Mouse (Mus musculus): ENCODE results near the gene Ank3. TPM values are rescaled to one million over a fixed set of nuclear protein-coding genes. Genes with fewer than 3 reads are reported as not detected.

Gene Ank3
- total RNA-seq, 2 experiments from 2014 or later: 483 to 533 TPM

GRCm38 (mm10) chr10:69467182-69467581, 68.6 kb downstream of the Ank3 start:
- no peak for DNase-seq (ENCODE audit: low spot score in 2 of 2)

DNA sequence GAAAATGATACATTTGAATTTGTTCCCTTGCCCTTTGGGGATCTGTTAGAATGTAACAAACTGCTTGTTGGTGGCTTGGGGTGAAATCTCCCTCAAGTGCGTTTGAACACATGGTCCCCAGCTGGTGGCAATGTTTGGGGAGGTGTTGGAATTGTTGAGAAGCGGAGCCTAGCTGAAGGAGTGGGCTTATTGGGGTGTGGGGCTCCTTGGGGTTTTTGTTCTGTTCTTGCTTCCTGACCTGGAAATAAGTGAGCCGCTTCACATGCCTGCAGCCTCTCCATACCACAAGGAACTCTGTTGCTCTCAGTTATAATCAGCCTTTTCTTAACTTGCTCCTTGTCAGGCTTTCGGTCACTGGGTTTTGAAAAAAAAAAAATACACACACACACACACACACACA, 73.3 kb downstream of the Ank3 start:
- no peak for DNase-seq (ENCODE audit: low spot score in 2 of 2)

DNA sequence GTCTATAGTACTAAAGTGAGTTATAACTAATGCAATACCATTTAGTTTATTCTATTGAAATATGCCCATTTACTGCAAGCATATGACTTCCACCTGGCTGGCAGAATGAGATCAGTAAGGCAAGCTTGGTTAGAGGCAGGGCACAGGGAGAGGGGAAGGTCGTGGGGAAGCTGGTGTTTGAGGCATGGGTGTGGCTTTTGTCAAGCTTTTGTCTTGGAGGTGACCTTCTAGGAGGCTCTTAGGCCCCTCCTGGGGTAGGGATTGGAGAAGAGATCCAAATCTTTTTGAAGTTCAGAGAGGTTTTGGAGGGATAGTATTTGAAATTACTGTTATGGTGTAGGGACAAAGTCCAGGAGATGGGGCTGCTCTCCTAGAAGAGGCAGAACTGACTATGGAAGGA, 78.3 kb downstream of the Ank3 start:
- no peak for DNase-seq (ENCODE audit: low spot score in 2 of 2)

DNA sequence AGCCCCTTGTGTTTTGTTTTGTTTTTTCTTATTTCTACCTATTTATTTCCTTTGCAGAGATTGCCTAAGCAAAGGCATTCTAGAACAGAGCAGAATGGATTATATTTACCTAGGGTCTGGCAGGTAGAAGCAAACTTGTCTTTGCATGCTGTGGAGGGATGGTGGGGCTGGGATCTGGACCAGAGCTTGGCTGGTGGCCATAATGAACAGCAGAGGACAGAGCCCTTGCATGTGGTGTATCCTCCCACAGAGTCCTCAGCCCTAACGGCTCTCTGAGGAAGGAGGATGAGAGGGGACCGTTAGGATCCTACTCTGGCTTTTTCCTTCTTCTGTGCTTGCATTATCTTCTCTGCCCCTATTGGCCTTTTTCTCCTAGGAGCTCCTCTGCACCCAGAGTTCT, 79.1 kb downstream of the Ank3 start:
- DNase-seq (ENCODE audit: low spot score in 2 of 2): no peak

DNA sequence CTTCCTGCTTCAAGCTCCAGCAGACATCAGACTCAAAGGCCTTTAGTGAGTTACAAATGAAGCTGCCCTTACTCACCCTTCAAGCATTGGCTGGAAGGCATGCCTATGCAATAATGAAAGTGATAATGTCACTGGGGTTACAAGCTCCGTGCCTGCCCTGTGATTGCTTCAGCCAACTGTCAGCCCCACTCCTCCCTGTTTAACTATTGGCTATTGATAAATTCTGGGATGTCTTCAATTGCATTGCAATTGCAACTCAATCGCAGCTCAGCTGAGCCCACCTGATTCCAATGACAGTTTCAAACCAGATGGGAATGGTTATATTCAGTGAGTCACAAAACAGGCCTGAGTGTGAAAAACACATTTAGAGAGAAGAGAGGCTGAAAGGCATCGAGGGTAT, 80.3 kb downstream of the Ank3 start:
- no peak for DNase-seq (ENCODE audit: low spot score in 2 of 2)

DNA sequence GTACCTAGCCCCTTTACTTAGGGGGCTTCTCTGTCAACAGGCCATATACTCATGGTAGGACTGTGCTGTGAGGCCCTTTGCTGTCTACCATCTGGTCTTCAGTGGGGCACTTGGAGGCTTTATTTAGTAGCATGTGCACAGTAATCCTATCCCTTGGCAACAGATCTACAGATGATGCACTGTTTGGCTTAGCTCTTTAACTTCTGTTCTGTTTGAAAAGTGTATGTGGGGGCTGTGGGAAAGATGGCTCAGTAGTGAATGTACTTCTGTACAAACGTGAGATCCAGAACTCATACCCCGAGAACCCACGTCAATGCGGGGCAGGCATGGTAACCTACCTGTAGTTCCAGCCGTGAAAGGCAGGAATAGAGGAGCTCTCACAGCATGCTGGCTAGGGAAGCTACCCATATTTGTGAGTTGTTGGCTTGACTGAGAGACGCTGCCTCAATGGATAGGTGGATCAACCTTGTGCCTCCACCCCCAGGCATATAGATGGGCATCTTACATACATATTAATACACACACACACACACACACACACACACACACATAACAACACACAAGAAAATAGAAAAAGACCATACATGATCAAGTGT, 86.7 kb downstream of the Ank3 start:
- DNase-seq (ENCODE audit: low spot score in 2 of 2): peak in 1 of 2 experiments; percentile 76

DNA sequence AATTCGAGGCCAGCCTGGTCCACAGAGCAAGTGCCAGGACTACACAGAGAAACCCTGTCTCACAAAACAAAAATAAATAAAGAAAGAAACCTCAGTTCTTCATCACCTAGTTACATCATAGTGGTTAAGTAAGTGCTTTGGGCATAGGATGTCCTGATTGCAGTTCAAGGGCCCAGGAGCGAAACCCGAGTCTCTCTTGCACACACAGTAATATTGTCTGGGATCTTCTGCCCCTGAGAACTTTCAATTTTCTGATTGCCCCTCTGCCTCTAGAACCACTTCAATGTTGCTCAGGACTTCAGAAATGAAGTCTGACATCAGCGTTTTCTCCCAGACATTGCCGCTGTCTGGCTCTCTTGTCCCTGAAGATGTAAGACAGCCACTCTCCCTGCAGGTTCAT, 91.6 kb downstream of the Ank3 start:
- DNase-seq (ENCODE audit: low spot score in 2 of 2): no peak

DNA sequence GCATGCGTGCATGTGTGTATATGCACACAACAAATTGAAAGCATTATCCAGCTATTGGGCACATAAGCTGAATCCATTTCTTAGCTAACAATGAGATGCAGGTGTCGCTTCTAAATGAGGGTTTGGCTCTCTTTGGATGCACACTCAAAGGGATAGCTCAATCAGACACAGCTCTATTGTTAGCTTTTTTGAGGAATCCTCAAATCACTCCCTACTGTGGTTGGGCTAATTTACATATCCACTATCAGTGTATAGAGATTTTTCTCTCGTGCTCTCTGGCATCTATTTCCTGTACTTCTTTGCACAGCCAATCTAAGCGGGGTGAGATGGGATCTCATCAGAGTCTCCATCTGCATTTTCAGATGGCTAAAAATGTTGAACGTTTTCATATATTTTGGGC, 93.4 kb downstream of the Ank3 start:
- no peak for DNase-seq (ENCODE audit: low spot score in 2 of 2)

DNA sequence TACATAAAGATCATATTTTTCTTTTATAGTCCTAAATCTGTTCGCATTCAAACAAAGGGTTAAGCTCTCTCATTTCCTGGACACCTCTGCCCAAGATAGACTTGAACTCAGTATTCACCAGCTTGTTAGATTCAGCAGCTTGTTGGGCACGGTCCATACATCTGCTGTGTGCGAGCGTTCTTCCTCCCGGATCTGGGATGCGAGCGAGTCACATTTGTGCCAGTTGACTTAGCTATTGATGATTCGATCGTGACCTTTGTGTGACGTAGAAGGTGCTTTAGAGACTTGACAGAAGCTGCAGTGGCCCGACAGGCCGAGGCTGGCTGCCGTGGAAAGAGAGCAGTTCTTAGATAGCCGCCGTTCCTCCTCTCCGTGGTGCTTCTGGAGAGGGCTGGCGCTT, 98.8 kb downstream of the Ank3 start:
- DNase-seq (ENCODE audit: low spot score in 2 of 2): peak; percentile 44 to 52

DNA sequence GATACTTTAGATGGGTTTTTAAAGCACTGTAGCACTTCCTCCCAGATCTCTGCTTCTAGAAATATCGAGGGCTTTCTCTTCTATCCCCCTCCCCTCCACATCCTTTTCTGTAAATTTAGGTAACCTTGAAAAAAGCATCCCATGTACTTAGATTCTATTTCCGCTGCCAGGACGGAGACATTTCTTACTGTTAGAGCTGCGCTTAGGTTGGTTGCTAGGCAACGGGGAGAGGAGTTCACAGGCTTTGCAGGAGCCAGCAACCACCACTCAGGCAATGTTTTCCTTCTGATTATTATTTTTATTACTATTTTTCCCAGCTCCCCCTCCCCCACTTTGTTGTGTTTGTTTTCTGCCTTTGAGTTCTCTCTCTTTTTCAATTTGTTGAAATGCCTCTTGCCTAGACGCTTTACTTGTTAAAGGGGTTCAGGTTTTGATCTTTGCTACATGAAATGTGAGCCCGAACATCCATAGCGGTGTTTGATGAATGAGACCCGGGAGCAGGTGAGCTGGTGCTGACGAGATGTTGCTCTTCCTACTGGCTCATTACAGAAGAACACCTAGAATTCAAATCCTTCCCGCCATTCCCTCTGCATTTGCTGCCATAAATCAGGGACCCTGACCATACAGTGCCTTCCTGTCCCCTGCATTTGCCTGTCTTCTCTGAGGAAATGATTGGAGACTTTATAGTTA, 101.7 kb downstream of the Ank3 start:
- peak in 1 of 2 experiments; percentile 68 for DNase-seq (ENCODE audit: low spot score in 2 of 2)

- no peak for DNase-seq (ENCODE audit: low spot score in 2 of 2)
Observed at GRCm38 (mm10) chr10:69503791-69504190, 105.2 kb downstream of the Ank3 start.

DNA sequence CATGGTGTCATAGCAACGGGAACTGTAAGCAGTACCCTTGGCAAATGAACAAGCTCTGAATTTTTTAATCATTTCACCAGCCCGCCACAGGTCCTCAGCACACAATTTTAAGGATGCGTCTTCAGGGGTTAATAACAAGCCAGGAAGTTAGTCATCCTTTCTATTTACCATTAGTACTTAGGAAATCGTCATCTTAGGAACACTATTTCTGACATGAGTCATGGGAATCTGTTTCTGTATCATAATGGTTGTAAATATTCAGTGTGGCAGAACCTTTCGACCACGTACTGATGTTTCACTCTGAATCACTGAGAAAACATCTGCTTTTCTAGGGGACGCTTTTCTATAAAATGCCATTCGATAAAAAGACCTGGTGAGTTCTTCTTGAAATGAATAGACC, 109.1 kb downstream of the Ank3 start:
- no peak for DNase-seq (ENCODE audit: low spot score in 2 of 2)

GRCm38 (mm10) chr10:69510392-69510791, 111.8 kb downstream of the Ank3 start:
- no peak for DNase-seq (ENCODE audit: low spot score in 2 of 2)

DNA sequence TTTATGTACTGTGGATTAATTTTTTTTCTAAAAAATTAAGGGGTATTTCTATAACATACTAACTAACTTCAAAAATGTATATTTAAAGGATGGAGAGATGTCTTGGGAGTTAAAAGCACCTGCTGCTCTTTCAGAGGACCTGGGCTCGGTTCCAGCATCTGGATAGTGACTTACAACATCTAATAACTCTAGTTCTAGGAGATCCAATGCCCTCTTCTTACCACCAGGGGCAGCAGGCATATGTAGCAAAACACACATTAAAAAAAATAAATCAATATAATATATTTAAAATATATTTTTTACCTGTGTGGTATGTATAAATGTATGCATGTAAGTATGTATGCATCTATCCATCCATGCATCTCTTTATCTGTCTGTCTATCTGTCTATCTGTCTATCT, 112.7 kb downstream of the Ank3 start:
- no peak for DNase-seq (ENCODE audit: low spot score in 2 of 2)

- DNase-seq (ENCODE audit: low spot score in 2 of 2): no peak
Observed at GRCm38 (mm10) chr10:69521977-69522376, 123.4 kb downstream of the Ank3 start.

DNA sequence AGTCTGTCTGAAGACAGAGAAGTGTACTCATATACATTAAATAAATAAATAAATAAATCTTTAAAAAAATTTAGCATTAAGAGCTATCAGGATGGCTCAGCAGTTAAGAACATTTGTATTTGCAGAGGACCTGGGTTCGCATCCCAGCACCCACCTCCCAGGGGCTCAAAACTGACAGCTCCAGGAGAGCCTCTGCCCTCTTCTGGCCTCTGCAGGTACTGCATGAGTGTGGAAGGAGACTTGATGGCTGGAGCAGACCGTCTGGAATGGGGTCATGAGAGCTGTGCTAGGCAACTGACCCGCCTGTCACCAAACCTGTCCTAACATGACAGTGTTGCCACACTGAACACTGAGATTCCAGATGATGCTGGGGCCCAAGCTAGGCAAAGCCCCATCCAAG, 124.6 kb downstream of the Ank3 start:
- DNase-seq (ENCODE audit: low spot score in 2 of 2): no peak

- no peak for DNase-seq (ENCODE audit: low spot score in 2 of 2)
Observed at GRCm38 (mm10) chr10:69527318-69527717, 128.7 kb downstream of the Ank3 start.

DNA sequence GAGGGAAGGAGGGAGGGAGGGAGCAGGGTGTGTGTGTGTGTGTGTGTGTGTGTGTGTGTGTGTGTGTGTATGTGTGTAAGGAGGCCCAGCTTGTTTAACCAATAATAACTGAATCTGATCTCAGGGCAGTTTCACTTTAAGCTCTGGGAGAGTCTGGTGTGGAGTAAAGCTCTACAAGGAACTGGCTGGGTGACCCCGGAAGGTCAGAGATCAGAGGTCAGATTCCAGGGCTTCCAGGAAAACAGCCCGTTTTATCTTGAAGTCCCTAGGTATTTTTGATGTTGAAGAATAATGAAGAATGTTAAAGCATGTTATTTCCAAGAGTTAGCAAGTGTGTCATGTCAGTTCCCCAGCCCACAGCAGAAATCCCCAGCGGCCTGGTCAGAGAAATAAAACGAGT, 130.2 kb downstream of the Ank3 start:
- no peak for DNase-seq (ENCODE audit: low spot score in 2 of 2)

GRCm38 (mm10) chr10:69530326-69530725, 131.8 kb downstream of the Ank3 start:
- DNase-seq (ENCODE audit: low spot score in 2 of 2): no peak

DNA sequence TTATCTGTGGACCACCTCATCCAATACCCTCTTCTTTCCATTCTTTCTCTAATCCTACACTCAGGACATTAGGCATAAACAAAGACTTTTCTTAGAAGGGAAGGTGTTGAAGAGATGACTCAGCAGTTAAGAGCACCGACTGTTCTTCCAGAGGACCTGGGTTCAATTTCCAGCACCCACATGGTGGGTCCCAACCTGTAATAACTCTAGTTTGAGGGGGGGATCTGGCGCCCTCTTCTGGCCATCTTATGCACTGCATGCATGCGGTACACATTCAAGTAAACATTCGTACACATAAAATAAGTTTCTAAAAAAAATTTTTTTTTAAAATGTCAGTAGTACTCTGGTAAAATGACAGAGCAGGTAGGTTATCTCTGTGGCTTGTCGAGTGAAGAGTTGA, 133.0 kb downstream of the Ank3 start:
- DNase-seq (ENCODE audit: low spot score in 2 of 2): no peak

- no peak for DNase-seq (ENCODE audit: low spot score in 2 of 2)
Observed at GRCm38 (mm10) chr10:69532169-69532730, 133.7 kb downstream of the Ank3 start.

DNA sequence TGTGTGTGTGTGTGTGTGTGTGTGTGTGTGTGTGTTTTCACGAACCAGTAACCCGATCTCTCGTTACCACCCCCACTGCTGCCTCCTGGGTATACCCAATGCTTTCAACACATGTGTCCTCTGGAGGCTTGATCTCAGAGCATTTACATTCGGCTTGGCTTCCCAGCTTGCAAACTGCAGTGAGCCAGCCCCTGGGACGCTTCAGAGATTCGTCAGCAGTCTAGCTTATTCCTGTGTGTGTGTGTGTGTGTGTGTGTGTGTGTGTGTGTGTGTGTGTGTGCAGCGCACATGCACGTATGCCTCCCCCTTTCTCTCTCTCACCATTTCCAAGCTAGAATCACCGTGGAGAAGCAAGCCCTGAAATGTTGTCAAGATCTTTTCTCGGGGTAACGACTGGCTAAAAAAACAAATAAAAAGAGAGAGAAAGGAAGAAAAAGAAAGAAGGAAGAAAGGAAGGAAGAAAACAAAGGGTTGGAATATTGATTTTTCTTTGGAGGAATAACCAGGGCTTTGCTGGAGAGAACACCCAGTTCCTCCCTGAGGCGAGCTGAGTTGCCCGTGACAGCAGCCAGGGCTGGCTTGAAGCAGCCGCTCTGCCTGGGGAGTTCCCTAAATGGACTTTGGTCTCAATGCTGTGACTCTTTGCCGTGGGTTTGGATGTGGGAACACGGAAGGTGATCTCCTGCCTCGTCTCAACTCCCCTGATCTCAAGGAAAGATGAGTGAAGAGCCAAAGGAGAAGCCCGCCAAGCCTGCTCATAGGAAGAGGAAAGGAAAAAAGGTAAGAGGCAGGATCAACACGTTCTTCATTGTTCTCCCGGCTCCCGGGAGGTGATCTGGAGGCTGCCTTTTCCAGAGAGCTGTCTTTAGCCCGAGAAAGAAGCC, 135.2 kb downstream of the Ank3 start:
- peak; percentile 66 to 70 for DNase-seq (ENCODE audit: low spot score in 2 of 2)
